Mouse (Mus musculus) ES-Bruce4 (cell line): Measurements from ENCODE around the gene Mrpl49.

Source experiments
- CTCF ChIP-seq: IDR thresholded peaks from one replicate; pipeline ENCODE4 v1.8.1; 2011; ENCODE audit warnings: low read depth, low read length
- POLR2A ChIP-seq: IDR thresholded peaks from one replicate; pipeline ENCODE4 v1.8.1; 2011; ENCODE audit warnings: low read length; ENCODE audit not compliant: insufficient read depth

- TF ChIP-seq POLR2A (no peak), CTCF (no peak)
Observed at GRCm38 (mm10) chr19:6063081-6063480, 5.5 kb upstream of the Mrpl49 start.
